Mouse (Mus musculus) heart, embryonic 15.5 days (tissue): ENCODE measurements around the gene Hist1h4i. TPM values are rescaled to one million over a fixed set of nuclear protein-coding genes. Genes with fewer than 3 reads are reported as not detected.

Experiments
- ATAC-seq: fragments of 200-750 bp; cut with Nextera tagmentation; replicated peaks from 2 replicates; pipeline ENCODE4 v1.8.0; 2017; ENCODE audit warnings: low read depth, moderate TSS enrichment; ENCODE audit not compliant: insufficient number of reproducible peaks, insufficient read depth, low FRiP score
- H3K27ac ChIP-seq: fragments of 300-500 bp; sonication (generic); 2 replicates; pipeline ENCODE4 v1.5.1; 2015; ENCODE audit warnings: mild to moderate bottlenecking, inconsistent platforms
- H3K27me3 ChIP-seq: fragments of 300-500 bp; sonication (generic); 2 replicates; pipeline ENCODE4 v1.6.1; 2015; ENCODE audit warnings: inconsistent platforms
- H3K36me3 ChIP-seq: fragments of 300-500 bp; sonication (generic); 2 replicates; pipeline ENCODE4 v1.6.1; 2015; ENCODE audit warnings: mild to moderate bottlenecking, inconsistent platforms
- H3K4me1 ChIP-seq: fragments of 300-500 bp; sonication (generic); replicated peaks from 2 replicates; pipeline ENCODE4 v1.6.1; 2015; ENCODE audit warnings: inconsistent platforms
- H3K4me2 ChIP-seq: fragments of 300-500 bp; sonication (generic); 2 replicates; pipeline ENCODE4 v1.6.1; 2015; ENCODE audit warnings: inconsistent platforms, mild to moderate bottlenecking, moderate library complexity
- H3K4me3 ChIP-seq: fragments of 300-500 bp; sonication (generic); 2 replicates; pipeline ENCODE4 v1.5.1; 2015; ENCODE audit warnings: mild to moderate bottlenecking, inconsistent platforms
- H3K9ac ChIP-seq: fragments of 300-500 bp; sonication (generic); 2 replicates; pipeline ENCODE4 v1.6.1; 2015; ENCODE audit warnings: mild to moderate bottlenecking, inconsistent platforms
- H3K9me3 ChIP-seq: fragments of 300-500 bp; sonication (generic); replicated peaks from 2 replicates; pipeline ENCODE4 v1.6.1; 2016; ENCODE audit warnings: inconsistent platforms
- whole genome bisulfite sequencing: fragments of 180-500 bp; shearing (Covaris S2); methylation state at CpG from one replicate; pipeline ENCODE4 v1.1.7; 2015; ENCODE audit warnings: mixed read lengths; 5-methylcytosine and 5-hydroxymethylcytosine counted together
- polyA plus RNA-seq: library from polyadenylated mRNA; unstranded; fragments of >200 nt; fragmentation: Nextera tagmentation; extraction: Ambion mirVana; gene quantifications from 2 replicates; pipeline ENCODE4 v1.2.1, GENCODE M21; 2015

Gene Hist1h4i
- polyA plus RNA-seq, 1 experiment from 2014 or later: 8.6 TPM

DNA sequence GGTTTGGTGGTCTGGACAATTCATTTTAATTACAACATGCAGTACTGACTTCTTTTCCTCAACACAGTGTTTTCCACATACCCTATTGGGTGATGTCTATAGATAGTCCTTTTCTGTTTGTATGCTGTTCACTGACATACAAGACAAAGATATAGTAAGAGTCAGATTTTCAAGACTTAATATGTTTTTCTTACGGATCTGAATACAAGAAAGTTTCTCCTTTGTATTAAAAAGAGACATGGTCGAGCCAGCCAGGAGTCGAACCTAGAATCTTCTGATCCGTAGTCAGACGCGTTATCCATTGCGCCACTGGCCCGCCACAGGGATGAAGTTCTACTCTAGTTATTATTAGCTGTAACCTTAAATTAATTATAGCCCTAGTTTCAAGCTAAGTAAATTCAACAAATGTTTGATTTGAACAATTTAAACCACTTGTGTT lies 20.2 kb downstream of the Hist1h4i start:
- Histone ChIP-seq H3K9ac (peak overlapping the region; percentile 57), H3K4me3 (peak overlapping the region; percentile 61), H3K4me1 (peaks cover 4% of the 10 kb centered on the region; the same call in 1 of the 2 replicates), H3K4me2 (peak overlapping the region; percentile 77), H3K27ac (no peak overlapping the region; the same call in 1 of the 2 replicates), H3K36me3 (no peaks in the 10 kb centered on the region), H3K9me3 (no peaks in the 10 kb centered on the region), H3K27me3 (peaks cover 11% of the 10 kb centered on the region)
- under 1% methylated on average over 8 of the region's 8 CpGs for WGBS
- peak; percentile 43; the same call in 1 of the 2 replicates for ATAC-seq

GRCm38 (mm10) chr13:22019934-22020835 lies 21.0 kb downstream of the Hist1h4i start:
- ATAC-seq: no peak
- H3K9ac ChIP-seq: peak overlapping the region; percentile 57
- H3K4me3 ChIP-seq: peak overlapping the region; percentile 61
- H3K27me3 ChIP-seq: peaks cover 17% of the 10 kb centered on the region
- WGBS: 2% methylated on average over 44 of the region's 44 CpGs
- no peaks in the 10 kb centered on the region for H3K9me3 ChIP-seq
- H3K27ac ChIP-seq: no peak overlapping the region
- peak overlapping the region; percentile 77 for H3K4me2 ChIP-seq
- 0 out of 2 replicates have a peak, but pooled peaks cover 4% of the 10 kb centered on the region for H3K4me1 ChIP-seq
- H3K36me3 ChIP-seq: no peaks in the 10 kb centered on the region

GRCm38 (mm10) chr13:22015479-22016450 lies 25.4 kb downstream of the Hist1h4i start:
- WGBS: 16% methylated on average over 27 of the region's 27 CpGs
- H3K4me2 ChIP-seq: peak overlapping the region; percentile 55
- no peaks in the 10 kb centered on the region for H3K36me3 ChIP-seq
- no peak overlapping the region for H3K9ac ChIP-seq
- 0 out of 2 replicates have a peak overlapping the region, but pooled peaks have one; percentile 28 for H3K4me3 ChIP-seq
- peaks cover 53% of the 10 kb centered on the region for H3K27me3 ChIP-seq
- peaks cover 10% of the 10 kb centered on the region for H3K4me1 ChIP-seq
- H3K9me3 ChIP-seq: no peaks in the 10 kb centered on the region
- 0 out of 2 replicates have a peak, but pooled peaks have one; percentile 53 for ATAC-seq
- H3K27ac ChIP-seq: no peak overlapping the region

GRCm38 (mm10) chr13:22014411-22014845 lies 26.7 kb downstream of the Hist1h4i start:
- Histone ChIP-seq H3K9ac (no peak overlapping the region), H3K27ac (no peak overlapping the region), H3K4me1 (peaks cover 10% of the 10 kb centered on the region), H3K36me3 (no peaks in the 10 kb centered on the region), H3K27me3 (peaks cover 66% of the 10 kb centered on the region), H3K9me3 (no peaks in the 10 kb centered on the region), H3K4me3 (peak overlapping the region; percentile 28), H3K4me2 (peak overlapping the region; percentile 55)
- WGBS: 10% methylated on average over 17 of the region's 17 CpGs
- ATAC-seq: no peak

DNA sequence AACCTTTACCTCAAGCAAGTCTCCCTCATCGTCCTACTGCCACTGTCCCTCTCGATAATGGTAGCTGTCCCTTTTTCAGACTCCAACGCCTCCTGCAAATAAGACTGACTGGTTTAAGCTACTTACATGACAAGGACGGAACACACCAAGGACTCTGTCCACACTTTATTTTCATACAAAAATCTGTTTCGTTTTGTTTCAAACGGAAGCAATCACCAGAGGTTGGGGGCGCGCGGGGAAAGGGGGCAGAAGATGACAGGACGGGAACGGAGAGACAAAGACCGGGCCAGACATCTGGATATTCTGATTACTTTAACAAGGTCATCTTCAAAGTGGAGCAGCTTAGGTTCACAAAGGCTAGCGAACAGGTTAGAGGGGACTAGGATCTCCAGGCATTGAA lies 27.4 kb downstream of the Hist1h4i start:
- Histone ChIP-seq H3K9me3 (no peaks in the 10 kb centered on the region), H3K4me2 (peak overlapping the region; percentile 55), H3K27ac (no peak overlapping the region), H3K36me3 (no peaks in the 10 kb centered on the region), H3K4me1 (peaks cover 10% of the 10 kb centered on the region), H3K27me3 (peaks cover 69% of the 10 kb centered on the region), H3K4me3 (peak overlapping the region; percentile 21; the same call in 1 of the 2 replicates), H3K9ac (no peak overlapping the region)
- WGBS: 20% methylated on average over 13 of the region's 13 CpGs
- ATAC-seq: no peak

DNA sequence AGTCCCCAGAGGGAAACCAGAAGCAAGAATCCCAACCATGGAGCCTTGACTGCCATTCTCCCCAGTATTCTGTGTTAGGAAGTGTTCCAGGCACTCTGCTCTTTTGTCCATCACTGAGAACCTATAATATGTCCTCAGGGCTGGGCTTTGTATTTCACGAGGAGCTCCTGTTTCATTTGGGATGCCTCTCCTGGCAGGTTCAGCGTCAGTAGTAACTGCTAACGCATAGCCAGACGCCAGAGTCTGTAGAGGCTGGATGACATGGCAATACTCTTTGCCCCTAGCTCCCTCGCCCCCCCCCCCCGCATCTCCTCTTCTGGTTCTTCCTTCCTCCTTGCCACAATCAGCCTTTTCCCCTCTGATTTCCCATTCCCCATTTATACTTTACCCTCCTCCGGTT lies 31.5 kb downstream of the Hist1h4i start, which contains the start of gene Prss16:
Gene Prss16, minus strand, starts transcription at position 101 of the 400 bp plus-strand sequence.
- Histone ChIP-seq H3K27ac (no peak within 1 kb of the TSS), H3K9me3 (no peaks in the 10 kb centered on the region), H3K4me3 (peak within 1 kb of the TSS; percentile 10; the same call in 1 of the 2 replicates), H3K4me1 (peaks cover 28% of the 10 kb centered on the region), H3K4me2 (no peak within 1 kb of the TSS), H3K27me3 (peaks cover 93% of the 10 kb centered on the region), H3K36me3 (no peaks in the 10 kb centered on the region), H3K9ac (no peak within 1 kb of the TSS)
- no peak for ATAC-seq
- 27% methylated on average over 7 of the region's 7 CpGs for WGBS

- Histone ChIP-seq H3K27ac (no peak overlapping the region), H3K4me3 (no peak overlapping the region), H3K9me3 (no peaks in the 10 kb centered on the region), H3K9ac (no peak overlapping the region), H3K36me3 (no peaks in the 10 kb centered on the region), H3K4me1 (peaks cover 19% of the 10 kb centered on the region), H3K27me3 (peaks cover 93% of the 10 kb centered on the region), H3K4me2 (no peak overlapping the region)
- ATAC-seq: no peak
- 74% methylated on average over 3 of the region's 3 CpGs for WGBS
Measured at GRCm38 (mm10) chr13:22008707-22009106, 32.5 kb downstream of the Hist1h4i start.

GRCm38 (mm10) chr13:22007872-22008271 lies 33.3 kb downstream of the Hist1h4i start:
- Histone ChIP-seq H3K36me3 (no peaks in the 10 kb centered on the region), H3K9me3 (no peaks in the 10 kb centered on the region), H3K4me2 (no peak overlapping the region), H3K9ac (no peak overlapping the region), H3K27ac (no peak overlapping the region), H3K4me1 (peaks cover 19% of the 10 kb centered on the region), H3K27me3 (peaks cover 95% of the 10 kb centered on the region), H3K4me3 (0 out of 2 replicates have a peak overlapping the region, but pooled peaks have one; percentile 2)
- WGBS: 56% methylated on average over 7 of the region's 7 CpGs
- no peak for ATAC-seq

DNA sequence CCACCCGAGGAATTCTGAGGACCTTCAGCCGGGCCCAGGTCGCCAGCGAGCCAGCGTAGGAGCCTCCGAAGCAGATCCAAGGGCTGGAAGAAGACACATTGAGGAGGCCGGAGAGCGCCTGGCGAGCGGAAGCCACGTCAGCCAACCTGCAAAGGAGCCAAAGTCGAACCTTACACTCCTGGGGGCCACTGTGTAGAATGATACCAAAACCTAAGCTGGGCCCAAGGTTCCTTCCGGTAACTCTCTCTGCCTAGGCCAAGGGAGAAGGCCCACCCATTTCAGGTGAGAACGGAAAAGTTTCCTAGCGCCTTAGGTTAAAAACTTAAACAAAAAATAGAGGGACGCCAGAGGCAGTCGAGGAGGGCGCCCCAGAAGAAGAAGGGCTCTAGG lies 34.0 kb downstream of the Hist1h4i start:
- Histone ChIP-seq H3K9me3 (no peaks in the 10 kb centered on the region), H3K27ac (no peak overlapping the region), H3K9ac (no peak overlapping the region), H3K27me3 (peaks cover 95% of the 10 kb centered on the region), H3K36me3 (no peaks in the 10 kb centered on the region), H3K4me1 (peaks cover 19% of the 10 kb centered on the region), H3K4me2 (peak overlapping the region; percentile 93), H3K4me3 (peak overlapping the region; percentile 64)
- WGBS: 6% methylated on average over 18 of the region's 18 CpGs
- ATAC-seq: no peak

- H3K9me3 ChIP-seq: no peaks in the 10 kb centered on the region
- no peaks in the 10 kb centered on the region for H3K36me3 ChIP-seq
- WGBS: under 1% methylated on average over 38 of the region's 38 CpGs
- H3K4me2 ChIP-seq: peak overlapping the region; percentile 93
- peaks cover 96% of the 10 kb centered on the region for H3K27me3 ChIP-seq
- peaks cover 19% of the 10 kb centered on the region for H3K4me1 ChIP-seq
- peak overlapping the region; percentile 53 for H3K9ac ChIP-seq
- peak overlapping the region; percentile 64 for H3K4me3 ChIP-seq
- H3K27ac ChIP-seq: no peak overlapping the region; the same call in 1 of the 2 replicates
- peak; percentile 66 for ATAC-seq
Measured at GRCm38 (mm10) chr13:22006334-22007120, 34.6 kb downstream of the Hist1h4i start.
